Mouse (Mus musculus) testis, adult 2 months (tissue): ENCODE measurements around the gene Slc38a5.

ENCODE experiments used
- CTCF ChIP-seq: fragments of 200-500 bp; IDR thresholded peaks from 2 replicates; pipeline ENCODE4 v1.5.1; 2012; ENCODE audit warnings: low read depth, mild to moderate bottlenecking, inconsistent platforms, low read length, moderate library complexity; ENCODE audit not compliant: control insufficient read depth, insufficient read depth, insufficient replicate concordance
- POLR2A ChIP-seq: fragments of 200-500 bp; IDR thresholded peaks from 2 replicates; pipeline ENCODE4 v1.6.1; 2012; ENCODE audit warnings: low read depth, mild to moderate bottlenecking, inconsistent platforms, low read length, moderate library complexity; ENCODE audit not compliant: control insufficient read depth

DNA sequence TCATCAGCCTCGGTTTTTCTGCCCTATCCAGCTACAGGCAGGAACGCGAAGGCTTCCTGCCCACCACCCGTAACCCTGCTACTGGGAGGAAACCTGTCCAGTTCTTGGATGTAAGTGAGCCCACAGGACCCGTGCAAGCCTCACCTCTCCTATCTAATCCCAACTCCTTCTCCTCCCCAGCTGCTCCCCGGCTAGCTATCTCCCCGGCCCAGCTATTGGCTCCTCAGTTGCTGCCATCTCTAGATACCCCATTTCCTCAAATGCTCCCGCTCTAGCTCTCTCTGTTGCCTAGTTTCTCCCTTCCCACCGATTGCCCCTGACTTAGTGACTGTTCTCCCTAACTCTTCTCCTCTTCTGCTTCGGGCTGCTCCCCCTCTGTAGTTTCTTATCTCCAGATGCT, 1.1 kb downstream of the Slc38a5 start:
- TF ChIP-seq CTCF (no peak), POLR2A (no peak)
